Mouse (Mus musculus): ENCODE data around the gene Slc9a7. TPM values are rescaled to one million over a fixed set of nuclear protein-coding genes. Genes with fewer than 3 reads are reported as not detected.

The Slc9a7 gene
- 9.2 and 10.4 TPM in 2 replicates for total RNA-seq (2017)

DNA sequence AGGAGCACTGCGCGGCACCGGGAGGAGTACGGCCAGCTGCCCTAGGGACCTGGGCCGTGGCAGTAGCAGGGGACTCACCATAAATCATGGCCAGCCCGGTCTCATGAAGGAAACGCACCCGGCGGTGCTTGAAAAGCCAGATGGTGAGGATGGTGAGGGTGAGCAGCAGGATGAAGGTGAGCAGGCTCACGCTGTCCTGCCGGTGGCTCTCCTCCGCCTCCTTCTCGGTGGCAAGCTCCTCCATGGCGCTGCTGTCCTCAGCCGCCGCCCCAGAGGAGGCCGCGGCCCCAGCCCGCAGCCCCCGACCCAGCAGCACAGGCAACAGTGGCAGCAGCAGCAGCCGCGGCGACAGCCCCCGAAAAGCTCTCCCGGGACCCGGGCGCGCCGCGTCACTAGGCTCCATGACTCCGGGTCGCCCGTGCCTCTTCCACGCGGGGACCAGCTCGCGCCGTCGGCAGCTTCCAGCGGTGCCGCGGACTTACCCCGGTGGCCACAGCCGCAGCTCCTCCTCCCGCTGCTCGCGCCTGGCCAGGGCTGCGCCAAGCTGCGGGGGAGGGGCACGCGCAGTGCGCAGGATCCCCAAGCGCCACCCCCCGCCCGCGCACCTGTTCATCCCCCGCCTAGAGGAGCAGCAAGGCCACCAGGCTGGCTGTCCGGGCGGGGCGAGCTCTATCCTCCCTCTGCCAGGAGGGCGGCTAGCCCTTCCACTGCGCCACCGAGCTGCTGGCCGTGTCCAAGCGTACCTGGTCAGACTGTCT lies at the start of gene Slc9a7:
Gene Slc9a7 (minus strand): TSS at position 526 of the 758 bp plus-strand sequence.
- peak; percentile 66 for ATAC-seq (replicated peaks; ENCODE audit: low read depth, poor library complexity, severe bottlenecking)

DNA sequence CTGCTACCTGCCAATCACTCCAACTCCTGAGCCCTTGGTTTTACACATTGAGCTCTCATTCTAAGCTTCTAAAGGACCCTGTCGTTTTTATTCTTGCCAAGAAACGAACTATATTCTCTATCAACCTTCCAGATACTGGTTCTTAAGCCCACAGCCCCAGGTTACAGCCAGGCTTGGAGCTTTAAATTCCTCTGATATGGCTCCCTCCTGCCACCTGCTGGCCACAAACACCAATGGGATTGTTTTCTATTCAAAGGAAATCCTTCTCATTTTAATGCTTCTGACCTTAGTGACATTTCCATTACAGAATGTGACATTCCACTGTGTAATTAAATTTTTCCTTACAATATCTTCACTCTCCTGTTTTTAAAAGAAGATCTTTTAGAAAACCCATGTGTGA lies 44.1 kb upstream of the Slc9a7 start:
- ATAC-seq (replicated peaks; ENCODE audit: low read depth, poor library complexity, severe bottlenecking), result peak; percentile 50; the same call in 1 of the 2 replicates

DNA sequence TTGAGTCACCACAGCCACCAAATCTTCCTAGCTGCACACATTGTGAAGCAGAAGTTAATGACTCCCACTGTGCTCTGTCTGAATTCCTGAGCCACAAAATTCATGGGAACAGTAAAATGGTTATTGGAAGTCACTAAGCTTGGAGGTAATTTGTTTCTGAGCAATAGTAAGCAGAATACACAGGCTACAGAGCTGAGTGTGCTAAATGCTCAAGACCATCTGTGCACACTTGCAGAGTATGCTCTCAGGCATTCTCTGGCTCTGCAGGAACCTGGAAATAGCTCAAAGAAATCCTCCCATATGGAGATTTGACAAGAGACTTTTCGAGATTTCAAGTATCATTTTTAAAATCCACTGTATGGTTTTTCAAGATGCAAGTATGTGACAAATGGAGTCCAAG lies 41.1 kb upstream of the Slc9a7 start:
- no peak for ATAC-seq (replicated peaks; ENCODE audit: low read depth, poor library complexity, severe bottlenecking)

DNA sequence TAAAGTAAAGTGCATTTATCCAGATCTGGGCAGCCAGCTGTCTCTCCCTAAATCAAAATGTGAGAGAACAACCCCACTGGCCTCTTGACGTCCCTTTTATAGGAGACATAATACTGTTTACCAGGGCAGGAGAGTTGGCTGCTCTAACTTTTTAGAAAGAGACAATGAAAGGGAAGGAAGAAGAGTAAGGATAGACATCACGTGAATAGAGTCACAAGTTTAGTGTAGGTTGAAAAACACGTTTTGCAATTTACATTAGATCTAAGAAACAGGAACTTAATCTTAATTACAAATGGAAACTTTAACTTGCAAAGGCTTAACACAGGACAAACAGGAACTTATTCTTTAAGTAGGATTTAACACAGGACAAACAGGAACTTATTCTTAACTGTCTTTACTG lies 15.6 kb upstream of the Slc9a7 start:
- peak; percentile 74 for ATAC-seq (replicated peaks; ENCODE audit: low read depth, poor library complexity, severe bottlenecking)

DNA sequence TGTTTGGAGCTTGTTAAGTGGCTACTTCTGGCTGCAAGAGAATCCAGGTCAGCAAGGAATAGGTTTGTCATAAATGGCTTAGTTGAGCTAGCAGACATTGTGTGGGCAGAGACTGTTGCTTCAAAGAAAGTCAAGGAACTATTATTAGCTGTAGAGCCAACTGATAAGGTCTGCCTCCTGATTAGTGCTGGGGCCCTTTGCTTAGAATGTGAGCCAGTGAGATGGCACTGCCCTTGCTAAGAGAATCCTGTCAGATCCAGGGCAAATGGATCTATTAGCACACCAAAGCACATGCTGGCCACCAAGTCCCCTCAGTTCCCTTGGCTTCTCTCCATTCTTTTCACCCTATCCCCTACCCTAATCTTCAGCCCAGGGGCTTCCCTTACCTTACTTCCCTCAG lies 14.3 kb upstream of the Slc9a7 start:
- ATAC-seq (replicated peaks; ENCODE audit: low read depth, poor library complexity, severe bottlenecking), result no peak

DNA sequence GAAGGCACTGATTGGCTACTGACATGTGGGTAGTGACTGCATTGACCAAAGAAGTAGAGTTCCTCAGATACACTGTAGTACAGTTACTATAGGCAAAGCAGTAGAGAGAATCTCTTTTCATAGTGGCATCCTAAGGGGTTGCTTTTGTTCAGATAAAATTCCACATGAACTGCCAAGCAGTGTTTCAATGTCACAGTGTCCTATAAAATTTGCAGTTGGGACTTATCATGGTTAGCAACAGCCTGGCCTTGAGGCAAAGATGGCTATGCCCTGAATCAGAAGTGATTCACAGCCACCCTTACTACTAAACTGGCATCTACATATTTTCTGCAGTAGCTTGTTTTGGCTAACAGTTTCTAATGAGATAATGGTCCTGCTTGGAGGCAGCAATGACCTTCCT lies 11.7 kb upstream of the Slc9a7 start:
- no peak for ATAC-seq (replicated peaks; ENCODE audit: low read depth, poor library complexity, severe bottlenecking)

DNA sequence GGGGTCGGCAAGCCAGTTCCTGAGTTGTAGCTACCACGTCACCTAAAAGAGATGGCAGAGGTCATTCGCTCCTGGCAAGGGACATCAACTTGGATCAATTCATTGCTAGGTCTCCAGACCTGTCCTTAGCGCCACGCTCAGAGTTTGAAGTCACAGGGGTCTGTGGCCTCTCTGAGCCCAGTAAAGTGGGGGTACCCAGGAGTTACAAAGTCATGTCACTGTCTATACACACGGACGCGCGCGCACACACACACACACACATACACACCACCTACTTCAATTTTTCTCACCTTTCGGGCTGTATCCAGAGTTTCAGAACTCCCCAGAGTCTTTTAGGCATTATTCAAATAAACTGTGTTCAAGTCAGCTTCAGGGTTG lies 422 bp upstream of the Slc9a7 start:
- ATAC-seq (replicated peaks; ENCODE audit: low read depth, poor library complexity, severe bottlenecking), result no peak

DNA sequence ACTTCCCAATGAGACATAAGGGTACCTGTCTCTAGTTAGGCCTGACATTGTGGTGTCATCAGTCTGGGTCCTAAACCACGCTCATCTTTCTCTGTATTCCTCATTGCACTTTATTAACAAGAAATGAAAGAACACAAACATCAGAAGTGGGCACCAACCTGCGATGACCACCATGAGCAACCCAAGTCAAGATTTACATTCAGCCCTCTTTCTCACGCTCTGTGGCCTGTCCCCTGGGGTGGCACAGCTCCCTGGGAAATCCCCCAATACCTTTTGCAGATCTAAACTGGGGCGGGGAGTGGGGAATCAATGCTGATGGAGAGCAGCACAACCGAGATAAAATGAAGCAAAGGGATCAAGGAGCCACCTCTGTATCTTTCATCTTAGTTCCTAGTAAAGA lies 892 bp downstream of the Slc9a7 start:
- no peak for ATAC-seq (replicated peaks; ENCODE audit: low read depth, poor library complexity, severe bottlenecking)

DNA sequence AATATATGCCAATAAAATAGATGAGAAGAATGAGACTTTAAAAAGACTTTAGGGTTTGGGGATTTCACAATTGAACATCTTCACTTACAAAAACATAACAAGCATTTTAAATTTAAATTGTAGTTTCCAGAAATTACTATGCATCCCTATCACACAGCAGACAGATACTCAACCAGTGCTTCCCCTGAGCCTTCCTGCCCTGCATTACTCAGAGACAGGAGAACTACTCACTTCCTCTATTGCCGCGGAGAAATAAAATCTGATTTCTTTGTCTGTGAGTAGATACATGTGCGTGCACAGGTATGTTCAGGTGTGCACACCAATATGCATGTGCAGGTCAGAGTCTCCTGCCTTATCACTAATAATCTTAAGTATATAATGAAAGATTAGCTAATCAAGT lies 2.9 kb downstream of the Slc9a7 start:
- ATAC-seq (replicated peaks; ENCODE audit: low read depth, poor library complexity, severe bottlenecking), result peak; percentile 45; the same call in 1 of the 2 replicates

DNA sequence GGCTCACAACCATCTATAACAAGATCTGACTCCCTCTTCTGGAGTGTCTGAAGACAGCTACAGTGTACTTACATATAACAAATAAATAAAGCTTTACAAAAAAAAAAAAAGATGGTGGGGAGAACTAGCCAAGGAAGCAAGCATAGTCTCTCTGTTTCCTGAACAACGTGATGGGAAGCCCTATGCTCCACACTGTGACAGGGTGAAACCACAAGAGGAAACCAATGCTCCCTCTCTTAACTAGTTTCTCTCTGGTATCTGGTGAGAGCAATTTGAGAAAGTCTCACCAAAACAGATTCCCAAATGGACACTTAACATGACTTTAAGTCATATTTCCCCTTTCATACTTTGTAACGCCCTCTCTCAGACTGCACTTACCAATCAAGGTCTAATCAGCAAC lies 5.4 kb downstream of the Slc9a7 start:
- peak; percentile 89 for ATAC-seq (replicated peaks; ENCODE audit: low read depth, poor library complexity, severe bottlenecking)

DNA sequence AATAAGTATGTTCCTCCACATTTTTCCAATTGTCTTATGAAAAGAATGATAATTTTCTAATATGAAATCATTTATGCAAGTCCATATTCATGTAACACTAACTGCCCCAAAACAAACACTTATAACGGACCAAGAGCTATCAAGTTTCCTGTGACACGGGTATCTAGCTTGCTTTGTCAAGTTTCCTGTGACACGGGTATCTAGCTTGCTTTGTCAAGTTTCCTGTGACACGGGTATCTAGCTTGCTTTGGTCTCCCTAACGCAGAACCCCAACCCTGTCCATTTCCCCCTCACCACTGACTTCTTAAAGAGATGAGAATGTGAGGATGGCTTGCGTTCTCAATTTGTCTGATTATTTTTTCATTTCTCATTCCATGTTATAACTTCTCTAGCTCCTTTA lies 12.2 kb downstream of the Slc9a7 start:
- ATAC-seq (replicated peaks; ENCODE audit: low read depth, poor library complexity, severe bottlenecking), result peak; percentile 36; the same call in 1 of the 2 replicates

DNA sequence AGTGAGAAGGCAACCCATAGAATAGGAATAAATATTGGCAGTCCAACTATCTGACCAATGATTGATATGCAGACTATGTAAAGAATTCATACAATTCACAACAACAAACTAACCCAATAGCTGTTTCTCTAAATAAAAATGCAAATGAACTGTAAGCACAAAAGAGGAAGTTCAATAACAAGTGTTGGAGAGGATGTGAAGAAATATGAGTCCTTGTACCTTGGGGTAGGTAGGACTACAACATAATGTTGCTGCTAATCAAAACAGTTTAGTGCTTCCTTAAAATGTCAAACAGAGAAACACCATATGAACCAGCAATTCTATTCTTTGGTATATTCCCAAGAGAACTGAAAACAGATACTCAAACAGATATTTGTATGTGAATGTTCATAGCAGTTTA lies 17.8 kb downstream of the Slc9a7 start:
- peak; percentile 63; the same call in 1 of the 2 replicates for ATAC-seq (replicated peaks; ENCODE audit: low read depth, poor library complexity, severe bottlenecking)

DNA sequence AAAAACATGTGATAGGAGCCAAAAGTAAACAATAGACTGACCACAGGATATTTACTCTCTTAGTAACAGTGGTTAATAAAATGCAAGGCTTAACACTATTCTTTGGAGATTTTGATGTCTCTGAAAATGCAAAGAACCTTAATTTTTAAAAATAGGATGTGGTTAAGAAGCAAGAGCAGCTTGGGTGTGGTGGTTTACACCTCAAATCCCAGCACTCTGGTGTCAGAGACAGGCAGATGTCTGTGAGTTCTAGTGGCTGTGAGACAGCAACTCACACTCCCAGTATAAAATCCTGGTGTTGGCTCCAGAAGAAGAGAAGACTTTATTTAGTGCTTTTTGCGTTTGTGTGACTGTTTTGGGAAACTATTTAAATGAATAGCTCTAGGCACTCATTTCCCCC lies 19.6 kb downstream of the Slc9a7 start:
- peak; percentile 52; the same call in 1 of the 2 replicates for ATAC-seq (replicated peaks; ENCODE audit: low read depth, poor library complexity, severe bottlenecking)

DNA sequence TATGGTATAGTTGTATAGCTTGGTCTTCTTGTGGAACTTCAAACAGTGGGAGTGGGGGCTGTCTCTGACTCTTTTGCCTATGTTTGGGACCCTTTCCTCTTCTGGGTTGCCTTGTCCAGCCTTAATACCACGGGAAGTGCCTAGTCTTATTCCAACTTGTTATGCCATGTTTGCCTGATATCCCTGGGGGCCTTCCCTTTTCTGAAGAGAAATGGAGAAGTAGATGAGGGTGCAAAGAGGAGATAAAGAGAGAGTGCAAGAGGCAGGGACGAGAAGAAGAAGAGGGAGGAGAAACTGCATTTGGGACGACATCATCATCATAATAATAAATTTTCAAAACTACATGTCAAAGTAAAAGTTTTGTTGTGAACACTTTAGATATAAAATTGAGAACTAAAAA lies 21.6 kb downstream of the Slc9a7 start:
- peak; percentile 68 for ATAC-seq (replicated peaks; ENCODE audit: low read depth, poor library complexity, severe bottlenecking)

DNA sequence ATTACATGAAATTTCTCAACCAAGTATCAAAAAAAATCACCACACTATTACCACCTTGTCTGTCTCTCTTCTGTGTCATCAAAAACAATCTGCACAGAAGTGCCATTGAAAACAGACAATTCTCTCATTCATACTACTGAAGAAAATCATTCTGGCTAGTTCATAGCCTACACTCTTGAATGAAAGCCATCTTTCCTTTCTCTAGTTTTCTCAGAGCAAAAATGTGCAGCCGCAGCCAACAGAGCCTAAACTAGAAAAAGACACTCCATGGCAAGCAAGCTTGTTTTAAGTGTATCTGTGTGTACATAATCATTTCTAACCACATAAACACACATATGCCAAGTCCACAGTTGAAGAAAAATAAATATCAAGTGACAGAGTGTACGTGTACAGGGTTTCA lies 27.2 kb downstream of the Slc9a7 start:
- no peak for ATAC-seq (replicated peaks; ENCODE audit: low read depth, poor library complexity, severe bottlenecking)

DNA sequence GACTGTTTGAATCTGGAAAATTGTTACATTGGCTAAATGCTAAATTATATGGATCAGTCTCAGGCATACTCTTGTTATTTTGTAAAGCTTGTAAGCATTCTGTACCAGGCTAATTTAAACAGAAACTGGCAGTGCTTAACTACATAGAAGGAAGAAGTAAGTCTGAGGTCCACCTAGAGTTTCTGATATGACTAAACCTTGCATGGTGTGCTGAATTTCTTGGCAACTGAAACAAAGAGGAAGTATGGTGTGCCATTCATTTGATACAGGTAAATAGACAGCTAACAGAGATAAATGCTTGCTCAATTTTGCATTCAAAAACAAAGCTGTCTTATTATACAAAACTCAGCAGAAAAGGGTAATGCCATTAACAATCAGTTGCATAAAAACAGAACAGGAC lies 63.5 kb downstream of the Slc9a7 start:
- no peak for ATAC-seq (replicated peaks; ENCODE audit: low read depth, poor library complexity, severe bottlenecking)

DNA sequence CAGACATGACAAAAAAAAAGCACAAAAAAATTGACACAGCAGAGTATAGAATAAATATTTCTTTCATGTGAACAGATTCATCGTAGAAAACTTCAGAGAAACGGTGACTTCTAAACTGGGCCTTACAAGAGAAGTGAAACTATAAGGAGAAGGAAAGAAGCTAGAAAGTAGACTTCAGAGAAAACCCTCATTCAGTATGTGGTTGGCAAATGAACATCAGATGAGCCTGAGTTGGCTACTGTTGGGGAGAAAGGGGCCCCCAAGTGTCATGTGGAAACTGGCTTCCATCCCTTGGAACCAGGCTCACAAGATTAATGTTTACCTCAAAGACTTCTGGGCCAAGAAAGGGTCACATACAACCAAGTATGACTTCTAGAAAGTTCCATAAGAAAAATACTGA lies 70.1 kb downstream of the Slc9a7 start:
- peak; percentile 54; the same call in 1 of the 2 replicates for ATAC-seq (replicated peaks; ENCODE audit: low read depth, poor library complexity, severe bottlenecking)

DNA sequence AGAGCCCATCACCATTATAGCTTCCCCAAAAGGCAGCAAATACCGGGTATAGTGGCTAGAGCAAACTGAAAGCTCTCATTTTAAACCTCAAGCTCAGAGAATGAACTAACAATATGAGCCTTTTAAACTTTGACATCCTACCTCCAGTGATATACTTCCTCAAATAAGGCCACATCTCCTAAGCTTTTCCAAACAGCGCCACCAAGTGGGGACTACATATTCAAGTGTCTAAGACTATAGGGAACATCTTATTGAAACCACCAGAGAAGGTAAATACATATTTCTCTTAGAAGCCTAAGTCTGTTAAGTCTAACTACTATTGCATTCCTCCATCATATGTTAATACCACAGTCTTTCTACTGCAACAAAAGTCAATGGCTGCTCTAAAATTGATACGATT lies 106.0 kb downstream of the Slc9a7 start:
- ATAC-seq (replicated peaks; ENCODE audit: low read depth, poor library complexity, severe bottlenecking), result no peak

DNA sequence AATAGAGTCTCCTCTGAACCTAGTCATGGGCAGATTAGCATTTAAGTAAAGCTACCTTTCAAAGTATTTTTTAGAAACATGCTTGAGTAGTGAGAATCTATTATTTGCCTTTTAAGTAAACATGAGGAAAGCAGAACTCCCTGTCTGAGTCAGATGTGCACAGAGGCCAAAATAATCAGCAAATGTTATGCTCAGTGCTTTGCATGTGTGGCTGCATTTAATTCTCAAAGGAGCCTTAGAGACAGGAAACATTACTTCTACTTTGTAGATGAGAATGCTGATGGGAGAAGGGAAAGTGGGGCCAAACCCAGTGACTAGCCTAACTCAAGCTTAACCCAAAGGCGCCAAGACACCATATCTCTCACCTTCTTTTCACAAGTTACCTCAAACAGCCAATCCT lies 114.8 kb downstream of the Slc9a7 start:
- no peak for ATAC-seq (replicated peaks; ENCODE audit: low read depth, poor library complexity, severe bottlenecking)

DNA sequence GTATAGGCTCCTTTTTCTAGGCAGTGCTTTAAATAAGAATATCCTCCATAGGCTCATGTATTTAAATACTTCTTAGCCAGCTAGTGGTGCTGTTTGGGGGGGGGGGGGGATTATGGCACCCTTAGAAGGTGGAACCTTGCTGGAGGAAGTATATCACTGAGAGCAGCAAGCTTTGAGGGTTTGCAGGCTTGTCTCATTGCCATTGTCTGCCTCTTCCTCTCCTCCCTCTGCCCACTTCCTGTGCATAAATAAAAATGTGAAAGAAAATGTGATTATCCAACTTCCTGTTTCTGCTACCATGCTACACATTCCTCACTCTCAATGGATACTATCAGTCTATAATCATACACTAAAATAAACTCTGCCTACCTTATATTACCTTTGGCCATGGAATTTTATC lies 123.2 kb downstream of the Slc9a7 start:
- ATAC-seq (replicated peaks; ENCODE audit: low read depth, poor library complexity, severe bottlenecking), result peak; percentile 58

DNA sequence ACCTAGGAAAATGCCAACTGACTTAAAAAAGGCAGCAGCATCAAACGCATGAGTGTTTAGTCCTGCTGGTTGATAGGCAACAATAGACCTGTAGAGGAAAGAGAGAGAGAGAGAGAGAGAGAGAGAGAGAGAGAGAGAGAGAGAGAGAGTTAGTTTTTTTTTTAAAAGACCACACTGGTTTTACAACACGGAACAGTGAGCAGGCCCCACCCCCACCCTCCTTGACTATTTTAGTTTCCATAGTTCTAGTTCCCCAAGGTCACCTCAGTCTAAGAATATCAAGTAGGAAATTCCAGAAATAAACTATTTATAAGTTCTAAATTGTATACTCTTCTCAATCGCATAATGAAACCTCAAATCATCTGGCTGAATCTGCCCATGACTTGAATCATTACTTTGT lies 126.6 kb downstream of the Slc9a7 start:
- ATAC-seq (replicated peaks; ENCODE audit: low read depth, poor library complexity, severe bottlenecking), result no peak

DNA sequence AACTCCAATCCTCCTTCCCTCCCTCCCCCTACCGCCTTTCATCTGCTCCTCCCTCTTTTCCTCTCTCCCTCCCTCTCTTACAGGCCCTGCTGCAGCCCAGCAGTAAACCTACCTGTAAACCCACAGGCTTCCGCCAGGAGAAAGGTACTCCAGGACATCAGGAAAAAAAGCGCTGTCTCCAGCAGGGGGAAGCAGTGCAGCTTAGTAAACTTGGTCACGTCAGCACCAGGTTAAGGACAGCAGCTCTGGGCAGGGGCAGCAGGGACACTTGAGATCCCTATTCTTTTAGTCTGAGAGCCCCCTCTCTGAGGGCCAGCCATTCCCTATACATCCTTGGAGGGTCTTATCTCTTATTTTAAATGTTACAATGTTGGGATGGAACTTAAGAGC lies 129.3 kb downstream of the Slc9a7 start:
- ATAC-seq (replicated peaks; ENCODE audit: low read depth, poor library complexity, severe bottlenecking), result peak; percentile 65; the same call in 1 of the 2 replicates
